Mouse (Mus musculus): ENCODE measurements around the gene Ncoa7. TPM values are rescaled to one million over a fixed set of nuclear protein-coding genes. Genes with fewer than 3 reads are reported as not detected.

Ncoa7 gene
- polyA plus RNA-seq, 1 experiment = 2.5 TPM

DNA sequence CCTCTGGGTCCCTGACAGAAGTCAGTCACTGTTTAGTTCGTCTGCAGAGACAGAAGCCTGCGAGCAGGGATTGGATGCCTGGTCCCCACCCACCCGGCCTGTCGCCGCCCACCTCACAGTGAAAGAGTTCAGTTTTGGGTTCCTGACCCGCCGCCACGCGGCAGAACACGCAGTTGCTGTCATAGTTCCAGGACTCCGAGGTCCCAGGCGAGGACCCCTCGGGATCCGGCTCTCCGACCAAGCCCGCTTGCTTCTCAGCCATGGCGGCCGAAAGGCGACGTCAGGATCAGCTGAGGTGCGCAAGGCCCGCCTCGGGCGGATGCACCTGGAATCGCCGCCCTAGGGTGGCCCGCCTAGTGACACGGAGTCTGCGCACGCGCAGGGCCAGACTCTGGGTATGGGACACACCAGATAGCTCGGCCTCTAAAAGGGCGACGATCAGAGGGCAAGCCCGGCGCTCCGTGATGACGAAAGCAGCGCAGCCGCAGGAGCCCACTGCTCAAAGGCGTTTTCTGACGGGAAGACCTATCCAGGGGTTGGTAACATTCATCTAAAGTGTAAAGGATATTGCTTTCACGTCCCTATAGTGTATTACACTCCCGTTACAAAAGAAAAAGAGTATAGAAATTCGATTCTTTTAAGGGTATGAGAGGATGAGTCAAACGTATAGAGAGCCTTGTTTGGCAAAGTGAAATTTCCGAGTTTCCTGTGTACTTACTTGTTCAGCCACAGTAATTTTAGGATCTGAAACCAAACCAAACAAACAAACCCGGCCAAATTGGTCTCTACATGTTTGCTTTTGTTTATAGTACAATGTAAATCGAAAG is 184.8 kb downstream of the Ncoa7 start:
- WGBS = 1% methylated on average over 49 of the region's 49 CpGs
- DNase-seq (ENCODE audit: low read depth, low spot score) = peak; percentile 92

DNA sequence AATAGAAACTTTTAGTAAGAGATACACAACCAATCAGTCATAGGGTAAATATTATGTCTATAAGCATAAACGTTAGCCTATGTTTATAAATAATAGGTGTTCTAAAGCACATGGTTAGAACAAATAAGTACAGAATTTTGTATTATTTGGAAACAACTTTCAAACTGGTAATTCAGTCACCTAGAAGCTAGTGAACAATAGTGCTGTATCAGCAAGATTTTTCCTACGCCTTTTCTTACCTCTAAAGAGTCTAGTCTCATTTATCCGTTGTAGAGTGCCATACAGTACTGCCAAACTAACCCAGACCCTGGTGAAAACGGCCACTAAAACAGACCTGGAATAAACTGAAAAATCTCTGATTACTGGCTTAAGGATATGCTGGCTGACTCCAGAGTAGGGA is 190.1 kb downstream of the Ncoa7 start:
- 81% methylated on average over 4 of the region's 4 CpGs for WGBS
- DNase-seq (ENCODE audit: low read depth, low spot score) = no peak

- DNase-seq (ENCODE audit: low read depth, low spot score) = no peak
These were observed 193.5 kb downstream of the Ncoa7 start for GRCm38 (mm10) chr10:30609614-30610013.

DNA sequence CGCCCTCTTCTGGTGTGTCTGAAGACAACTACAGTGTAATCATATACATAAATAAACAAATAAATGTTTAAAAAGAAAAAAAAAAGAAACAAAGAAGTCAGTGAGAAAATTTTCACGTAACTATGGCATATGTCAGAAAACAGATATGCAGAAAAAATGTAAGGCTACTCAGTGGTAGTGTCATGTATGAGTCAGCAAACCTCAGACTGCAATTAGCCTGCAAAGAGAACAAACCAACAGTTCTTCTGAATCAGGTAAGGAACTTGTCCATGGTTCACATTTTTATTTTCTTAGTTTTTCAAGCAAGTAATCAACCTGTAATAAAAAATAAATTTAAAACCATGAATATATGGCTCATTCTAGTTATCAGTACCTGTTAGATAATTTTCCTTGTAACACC is 195.0 kb downstream of the Ncoa7 start:
- no peak for DNase-seq (ENCODE audit: low read depth, low spot score)
- 75% methylated on average over 2 of the region's 2 CpGs for WGBS

DNA sequence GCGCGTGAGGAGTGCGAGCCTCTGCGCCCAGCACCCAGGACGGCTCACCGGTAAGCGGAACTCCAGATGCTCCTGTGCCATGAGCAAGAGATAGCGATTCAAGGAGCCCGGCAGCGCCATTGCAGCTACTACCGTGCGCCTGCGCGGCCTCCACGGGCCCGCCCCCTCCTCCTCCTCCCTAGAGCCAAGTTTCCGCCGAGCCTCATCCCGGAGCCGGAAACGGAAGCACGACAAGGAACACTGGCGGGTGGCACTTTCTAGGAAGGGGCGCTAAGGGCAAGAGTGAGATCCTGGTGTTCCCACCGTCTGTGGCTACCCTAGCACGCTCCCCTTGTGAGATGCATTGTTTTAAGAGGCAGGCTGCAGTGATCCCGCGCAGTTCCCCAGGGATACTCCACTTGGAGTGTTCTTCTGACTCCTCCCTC is 202.6 kb downstream of the Ncoa7 start, which contains the start of gene Trmt11:
TSS of gene Trmt11 (minus strand) at position 208 of the 425 bp plus-strand sequence.
- peak; percentile 80 for DNase-seq (ENCODE audit: low read depth, low spot score)
- WGBS = under 1% methylated on average over 28 of the region's 28 CpGs

DNA sequence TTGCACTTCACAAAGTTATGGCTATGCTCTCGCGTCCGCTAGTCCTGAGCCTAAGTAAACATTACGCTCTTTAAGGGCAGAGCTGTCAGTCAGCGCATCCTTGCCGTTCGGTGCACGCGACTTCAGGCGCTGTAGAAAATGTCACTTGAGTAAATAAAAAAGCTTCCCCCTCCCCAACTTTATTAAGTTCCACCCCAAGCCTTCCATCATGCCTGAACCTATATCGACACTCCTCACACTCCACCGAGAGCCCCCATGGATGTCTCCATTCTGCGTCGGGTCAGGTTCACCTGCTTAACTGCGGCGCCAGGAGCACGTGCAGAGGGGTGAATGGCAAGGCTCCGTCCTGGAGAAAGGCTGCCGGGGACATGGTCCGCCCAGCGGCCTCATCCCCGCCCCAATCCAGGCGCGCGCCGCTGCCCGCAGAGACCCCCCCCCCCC is 203.0 kb downstream of the Ncoa7 start:
- WGBS = under 1% methylated on average over 27 of the region's 27 CpGs
- DNase-seq (ENCODE audit: low read depth, low spot score) = no peak

- WGBS = 76% methylated on average over 5 of the region's 5 CpGs
These were observed 216.1 kb downstream of the Ncoa7 start for GRCm38 (mm10) chr10:30587037-30587436.

DNA sequence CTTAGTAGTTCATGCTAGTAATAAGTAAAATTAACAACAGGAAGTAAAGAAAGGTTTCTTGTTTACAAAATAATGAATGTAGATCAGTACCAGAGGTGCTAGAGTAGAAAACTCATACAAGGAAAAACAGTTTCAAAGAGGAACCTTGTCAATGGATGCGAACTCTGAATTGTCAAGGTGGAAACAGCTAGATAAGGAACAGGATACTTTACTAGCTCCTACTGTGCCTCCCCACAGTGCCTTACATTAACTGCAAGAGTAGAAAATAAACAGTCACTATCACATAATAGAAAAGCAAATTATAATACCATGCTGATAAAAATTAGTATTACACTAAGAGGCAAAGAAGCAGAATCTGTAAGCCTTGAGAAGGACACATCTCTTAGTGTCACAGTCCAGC is 217.4 kb downstream of the Ncoa7 start:
- WGBS = 95% methylated on average over 1 of the region's 1 CpGs

More at GRCm38 (mm10) chr10:30587037-30587436, 216.1 kb downstream of the Ncoa7 start:
- DNase-seq (ENCODE audit: low read depth, low spot score) = no peak

More for the DNA sequence above, 217.4 kb downstream of the Ncoa7 start:
- no peak for DNase-seq (ENCODE audit: low read depth, low spot score)

Other genes with a start within 250 kb of the Ncoa7 start
- 1.1 TPM in 2 replicates for gene Trmt11, start 202.6 kb downstream of the Ncoa7 start, polyA plus RNA-seq (2012; rRNA removed)
- gene Hint3, start 173.7 kb downstream of the Ncoa7 start, polyA plus RNA-seq (2012; rRNA removed) = 8.5 and 11.6 TPM in 2 replicates
- gene Hey2, start 39.5 kb upstream of the Ncoa7 start, polyA plus RNA-seq (2012; rRNA removed) = 0.98 and 1.4 TPM in 2 replicates

Data from large intestine, adult 2 months (tissue).